Mouse (Mus musculus) heart, adult 2 months (tissue): ENCODE measurements around the gene Dqx1.

Source experiments
- CTCF ChIP-seq: fragments of 200-600 bp; IDR thresholded peaks from 2 replicates; pipeline ENCODE4 v1.8.1; 2022; ENCODE audit warnings: antibody characterized with exemption, mild to moderate bottlenecking, moderate library complexity
- EP300 ChIP-seq: fragments of 200-500 bp; IDR thresholded peaks from 2 replicates; pipeline ENCODE4 v1.6.1; 2011; ENCODE audit warnings: low read depth, low read length, control low read depth; ENCODE audit not compliant: insufficient read depth
- POLR2A ChIP-seq: fragments of 200-500 bp; IDR thresholded peaks from 2 replicates; pipeline ENCODE4 v1.6.1; 2011; ENCODE audit warnings: mild to moderate bottlenecking, low read depth, low read length, control low read depth; ENCODE audit not compliant: insufficient read depth

GRCm38 (mm10) chr6:83014482-83015466 lies 42.9 kb upstream of the Dqx1 start:
- TF ChIP-seq POLR2A (no peak), CTCF (no peak), EP300 (no peak)
